Mouse (Mus musculus): ENCODE data around the gene Pea15a. TPM values are rescaled to one million over a fixed set of nuclear protein-coding genes. Genes with fewer than 3 reads are reported as not detected.
A peak's percentile ranks its signal among the peaks of the same experiment; 100 is the strongest.

Gene Pea15a
- polyA plus RNA-seq, 1 experiment from 2014 or later, result 140 TPM

DNA sequence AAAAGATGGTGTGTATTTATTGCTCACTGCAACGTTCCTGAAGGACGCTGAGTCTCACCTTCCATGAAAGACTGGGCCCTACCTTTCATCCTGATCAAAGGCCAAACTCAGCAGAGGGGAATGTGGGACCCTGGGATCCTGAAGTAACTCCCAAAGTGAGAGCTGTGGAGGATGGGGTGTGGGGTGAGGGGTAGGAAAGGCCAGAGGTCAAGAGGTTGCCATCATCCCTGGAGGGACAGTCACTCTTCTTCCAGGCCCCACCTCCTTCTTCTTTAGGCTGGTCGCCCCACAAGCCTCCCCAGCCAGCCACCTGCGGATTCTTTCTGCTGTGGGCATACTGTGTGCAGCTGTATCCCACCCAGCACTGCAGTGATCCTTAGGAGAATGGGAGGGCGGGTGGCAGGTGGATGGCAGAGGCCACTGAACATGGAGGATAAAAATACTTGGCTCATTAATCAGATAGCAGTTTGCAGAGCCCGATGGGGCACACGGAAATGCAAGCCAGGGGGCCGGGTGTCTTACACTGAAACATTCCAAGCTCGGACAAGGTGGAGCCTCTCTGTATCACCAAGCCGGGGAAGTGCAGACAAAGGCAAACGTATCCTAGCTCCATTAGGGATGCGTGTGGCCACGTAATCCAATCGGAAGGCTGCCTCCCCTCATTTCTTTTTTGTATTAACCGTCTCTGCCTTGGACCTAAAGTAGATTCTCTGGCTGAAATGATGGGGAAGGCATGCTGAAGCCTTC lies 11.7 kb upstream of the Pea15a start:
- Histone ChIP-seq H3K9ac (no peak overlapping the region), H3K4me1 (ENCODE audit: insufficient read depth) (peaks cover 29% of the 10 kb centered on the region), H3K36me3 (ENCODE audit: insufficient read depth) (no peaks in the 10 kb centered on the region), H3K27me3 (ENCODE audit: insufficient read depth, low read length) (no peaks in the 10 kb centered on the region), H3K4me3 (ENCODE audit: low read depth, low read length) (no peak overlapping the region), H3K4me2 (no peak overlapping the region), H3K9me3 (ENCODE audit: low read depth, low read length) (no peaks in the 10 kb centered on the region), H3K27ac (ENCODE audit: low read depth) (no peak overlapping the region; the same call in 1 of the 2 replicates)
- ATAC-seq (ENCODE audit: insufficient read depth), result no peak
- TF ChIP-seq CTCF (IDR thresholded peaks at IDR 0.05; ENCODE audit: low read depth), result no peak
- DNase-seq, result no peak
- 55% methylated on average over 15 of the region's 15 CpGs for WGBS

DNA sequence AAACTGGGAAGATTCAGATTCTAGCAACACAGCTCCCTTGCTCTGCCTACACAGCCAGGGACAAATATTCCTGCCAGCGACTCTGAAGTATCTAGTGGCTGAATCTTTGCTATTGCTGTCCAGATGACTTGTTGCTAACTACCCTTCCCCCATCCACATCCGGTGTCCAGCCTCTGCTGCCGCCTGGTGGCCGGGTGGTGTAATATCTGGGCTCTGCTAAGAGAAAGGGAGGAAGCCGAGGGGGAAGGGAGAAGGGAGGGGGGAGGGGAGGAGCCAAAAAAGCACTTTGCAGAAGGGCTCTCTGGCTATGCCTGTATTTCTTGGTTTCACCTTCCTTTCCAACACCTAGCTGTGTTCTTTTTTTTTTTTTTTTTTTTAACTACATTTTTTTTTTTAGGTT lies 10.5 kb upstream of the Pea15a start:
- peak; percentile 98 for TF ChIP-seq CTCF (IDR thresholded peaks at IDR 0.05; ENCODE audit: low read depth)
- ATAC-seq (ENCODE audit: insufficient read depth), result peak; percentile 59

DNA sequence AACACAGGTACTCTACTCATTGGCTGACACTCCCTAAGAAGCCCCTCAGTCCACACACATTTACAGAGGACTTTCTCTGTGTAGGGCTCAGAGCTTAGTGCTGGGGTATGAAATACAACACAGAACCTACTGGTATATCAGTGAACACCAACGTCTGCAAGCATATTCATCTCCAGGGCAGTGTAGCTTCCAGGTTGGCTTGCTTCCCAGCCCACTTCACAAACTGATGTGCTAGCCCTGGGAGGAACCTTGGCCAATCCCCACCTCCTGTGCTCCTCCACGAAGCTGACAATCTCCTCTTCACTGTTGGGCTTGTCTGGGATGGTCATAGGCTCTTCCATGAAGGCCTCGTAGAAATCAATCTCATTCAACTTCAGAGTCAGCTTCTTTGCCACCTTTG lies 8.1 kb upstream of the Pea15a start:
- H3K9me3 ChIP-seq (ENCODE audit: low read depth, low read length), result no peaks in the 10 kb centered on the region
- no peak overlapping the region for H3K4me3 ChIP-seq (ENCODE audit: low read depth, low read length)
- whole genome bisulfite sequencing, result 43% methylated on average over 3 of the region's 3 CpGs
- DNase-seq (peak; percentile 64), ATAC-seq (ENCODE audit: insufficient read depth) (no peak)
- no peaks in the 10 kb centered on the region for H3K36me3 ChIP-seq (ENCODE audit: insufficient read depth)
- no peak overlapping the region for H3K27ac ChIP-seq (ENCODE audit: low read depth)
- no peak for TF ChIP-seq CTCF (IDR thresholded peaks at IDR 0.05; ENCODE audit: low read depth)
- H3K9ac ChIP-seq, result no peak overlapping the region
- H3K27me3 ChIP-seq (ENCODE audit: insufficient read depth, low read length), result no peaks in the 10 kb centered on the region
- no peak overlapping the region for H3K4me2 ChIP-seq
- H3K4me1 ChIP-seq (ENCODE audit: insufficient read depth), result peaks cover 10% of the 10 kb centered on the region

More for the DNA sequence above, 10.5 kb upstream of the Pea15a start:
- peak overlapping the region; percentile 54 for H3K9ac ChIP-seq
- no peaks in the 10 kb centered on the region for H3K9me3 ChIP-seq (ENCODE audit: low read depth, low read length)
- WGBS, result 0% methylated on average over 5 of the region's 5 CpGs
- peak; percentile 95 for DNase-seq
- peak overlapping the region; percentile 17; the same call in 1 of the 2 replicates for H3K4me3 ChIP-seq (ENCODE audit: low read depth, low read length)
- H3K4me1 ChIP-seq (ENCODE audit: insufficient read depth), result peaks cover 28% of the 10 kb centered on the region
- no peaks in the 10 kb centered on the region for H3K27me3 ChIP-seq (ENCODE audit: insufficient read depth, low read length)
- no peaks in the 10 kb centered on the region for H3K36me3 ChIP-seq (ENCODE audit: insufficient read depth)
- H3K4me2 ChIP-seq, result peak overlapping the region; percentile 55
- H3K27ac ChIP-seq (ENCODE audit: low read depth), result peak overlapping the region; percentile 89

DNA sequence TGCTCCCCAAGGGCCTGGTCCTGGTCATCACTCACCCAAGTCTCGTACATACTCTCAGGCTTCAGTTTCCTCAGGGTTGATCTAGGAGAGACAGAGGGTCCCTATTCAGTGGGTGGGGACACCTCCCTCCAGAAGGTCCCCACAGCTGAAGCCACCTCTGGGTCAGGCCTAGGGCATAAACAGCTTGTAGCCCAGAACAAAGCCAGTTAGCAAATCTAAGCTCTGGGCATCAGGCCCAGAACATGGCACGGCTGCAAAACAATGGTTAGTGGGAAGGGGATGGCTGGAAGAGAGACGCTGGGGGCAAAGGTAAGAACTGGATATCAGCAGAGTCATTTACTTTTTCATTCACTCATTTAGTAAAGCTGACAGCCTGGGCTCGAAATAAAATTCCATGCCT lies 7.2 kb upstream of the Pea15a start:
- Histone ChIP-seq H3K36me3 (ENCODE audit: insufficient read depth) (no peaks in the 10 kb centered on the region), H3K27ac (ENCODE audit: low read depth) (no peak overlapping the region), H3K9me3 (ENCODE audit: low read depth, low read length) (no peaks in the 10 kb centered on the region), H3K4me2 (no peak overlapping the region), H3K9ac (no peak overlapping the region), H3K4me3 (ENCODE audit: low read depth, low read length) (no peak overlapping the region), H3K4me1 (ENCODE audit: insufficient read depth) (peaks cover 5% of the 10 kb centered on the region), H3K27me3 (ENCODE audit: insufficient read depth, low read length) (no peaks in the 10 kb centered on the region)
- DNase-seq (no peak), ATAC-seq (ENCODE audit: insufficient read depth) (no peak)
- no peak for TF ChIP-seq CTCF (IDR thresholded peaks at IDR 0.05; ENCODE audit: low read depth)
- 58% methylated on average over 4 of the region's 4 CpGs for WGBS

DNA sequence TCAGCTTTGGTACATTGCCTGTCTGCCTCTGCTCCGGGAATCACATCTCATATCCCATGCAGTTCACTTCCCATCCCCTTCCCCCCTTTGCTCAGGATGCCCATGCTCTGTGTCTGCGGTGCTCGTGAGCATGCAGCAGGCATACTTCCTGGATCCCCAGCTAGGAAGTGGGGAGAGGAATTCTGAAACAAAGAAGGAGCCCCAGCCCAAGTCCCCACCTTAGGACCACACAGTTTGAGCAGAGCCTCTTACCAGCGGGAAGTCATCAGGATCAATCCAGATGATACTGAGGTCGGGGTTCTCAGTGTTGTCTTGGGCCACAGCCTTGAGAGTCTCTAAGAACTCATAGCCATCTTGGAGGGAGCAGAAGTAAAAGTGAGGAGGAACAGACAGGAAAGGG lies 6.2 kb upstream of the Pea15a start:
- peaks cover 5% of the 10 kb centered on the region for H3K4me1 ChIP-seq (ENCODE audit: insufficient read depth)
- H3K27ac ChIP-seq (ENCODE audit: low read depth), result no peak overlapping the region
- no peaks in the 10 kb centered on the region for H3K27me3 ChIP-seq (ENCODE audit: insufficient read depth, low read length)
- DNase-seq (no peak), ATAC-seq (ENCODE audit: insufficient read depth) (no peak)
- H3K9me3 ChIP-seq (ENCODE audit: low read depth, low read length), result no peaks in the 10 kb centered on the region
- H3K9ac ChIP-seq, result no peak overlapping the region; the same call in 1 of the 2 replicates
- no peak overlapping the region for H3K4me3 ChIP-seq (ENCODE audit: low read depth, low read length)
- TF ChIP-seq CTCF (IDR thresholded peaks at IDR 0.05; ENCODE audit: low read depth), result no peak
- 42% methylated on average over 5 of the region's 5 CpGs for WGBS
- no peak overlapping the region for H3K4me2 ChIP-seq
- no peaks in the 10 kb centered on the region for H3K36me3 ChIP-seq (ENCODE audit: insufficient read depth)

DNA sequence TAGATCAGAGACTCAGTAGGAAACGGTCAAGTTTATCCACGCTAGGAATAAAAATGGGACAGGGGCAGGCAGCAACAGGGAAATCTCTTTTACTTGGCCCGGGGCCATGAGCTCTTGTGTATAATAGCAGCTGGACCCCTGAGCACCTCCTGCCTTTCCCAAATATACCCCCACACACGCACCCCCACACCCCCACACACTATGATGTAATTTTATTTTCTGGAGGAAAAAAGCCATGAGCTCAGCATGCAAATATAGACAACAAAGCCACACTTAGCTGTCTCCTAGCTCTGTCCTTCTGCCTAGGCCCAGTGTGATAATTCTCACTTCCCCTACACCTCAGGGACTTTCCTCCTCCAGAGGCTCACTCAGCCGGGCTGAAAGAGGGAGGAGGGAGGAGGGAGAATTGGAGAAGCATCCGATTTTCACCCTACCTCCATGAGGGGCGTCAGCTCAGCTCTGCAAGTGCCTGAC lies 544 bp upstream of the Pea15a start:
- H3K36me3 ChIP-seq (ENCODE audit: insufficient read depth), result peaks cover 4% of the 10 kb centered on the region; the same call in 1 of the 2 replicates
- peak overlapping the region; percentile 78 for H3K4me3 ChIP-seq (ENCODE audit: low read depth, low read length)
- peak overlapping the region; percentile 92 for H3K27ac ChIP-seq (ENCODE audit: low read depth)
- H3K9me3 ChIP-seq (ENCODE audit: low read depth, low read length), result no peaks in the 10 kb centered on the region
- ATAC-seq (ENCODE audit: insufficient read depth), result peak; percentile 9; the same call in 1 of the 2 replicates
- H3K4me1 ChIP-seq (ENCODE audit: insufficient read depth), result peaks cover 44% of the 10 kb centered on the region
- peak overlapping the region; percentile 87 for H3K9ac ChIP-seq
- WGBS, result 10% methylated on average over 7 of the region's 7 CpGs
- peak; percentile 71 for DNase-seq
- no peaks in the 10 kb centered on the region for H3K27me3 ChIP-seq (ENCODE audit: insufficient read depth, low read length)
- no peak for TF ChIP-seq CTCF (IDR thresholded peaks at IDR 0.05; ENCODE audit: low read depth)
- peak overlapping the region; percentile 63 for H3K4me2 ChIP-seq

DNA sequence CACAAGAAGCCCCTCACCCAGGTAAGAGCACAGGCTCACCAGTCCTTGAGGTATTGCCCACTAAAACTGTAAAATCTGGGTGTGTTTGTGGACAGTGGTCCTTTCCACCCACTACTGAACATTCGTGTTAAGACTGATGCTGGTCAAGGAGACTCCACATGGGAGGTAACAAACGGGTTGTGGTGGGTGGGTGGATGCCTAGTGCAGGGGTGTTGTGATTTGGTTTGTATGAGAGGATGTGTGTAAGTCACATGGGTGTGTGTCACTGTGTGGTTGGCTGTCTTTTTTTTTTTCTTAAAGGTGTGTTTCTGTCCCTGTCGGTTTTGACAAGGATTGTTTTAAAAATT lies 890 bp downstream of the Pea15a start:
- Histone ChIP-seq H3K4me2 (peak overlapping the region; percentile 63), H3K36me3 (ENCODE audit: insufficient read depth) (peaks cover 17% of the 10 kb centered on the region; the same call in 1 of the 2 replicates), H3K9me3 (ENCODE audit: low read depth, low read length) (no peaks in the 10 kb centered on the region), H3K4me3 (ENCODE audit: low read depth, low read length) (peak overlapping the region; percentile 78), H3K27me3 (ENCODE audit: insufficient read depth, low read length) (no peaks in the 10 kb centered on the region), H3K27ac (ENCODE audit: low read depth) (peak overlapping the region; percentile 92), H3K9ac (peak overlapping the region; percentile 87), H3K4me1 (ENCODE audit: insufficient read depth) (peaks cover 57% of the 10 kb centered on the region)
- no peak for ATAC-seq (ENCODE audit: insufficient read depth)
- 15% methylated on average over 3 of the region's 3 CpGs for WGBS
- no peak for TF ChIP-seq CTCF (IDR thresholded peaks at IDR 0.05; ENCODE audit: low read depth)
- DNase-seq, result no peak

Data from lung, embryonic 14.5 days (tissue).